Mouse (Mus musculus) midbrain, postnatal 0 days (tissue): Measurements from ENCODE around the gene Irak3. TPM values are rescaled to one million over a fixed set of nuclear protein-coding genes. Genes with fewer than 3 reads are reported as not detected.
A peak's percentile ranks its signal among the peaks of the same experiment; 100 is the strongest.

ENCODE experiments used
- ATAC-seq: fragments of 200-750 bp; cut with Nextera tagmentation; 2 replicates; pipeline ENCODE4 v1.8.0; 2017; ENCODE audit warnings: moderate number of reproducible peaks, mild to moderate bottlenecking, moderate TSS enrichment, moderate library complexity; ENCODE audit not compliant: low FRiP score
- DNase-seq: peaks from one replicate; pipeline ENCODE4 v3.0.0-alpha.2; 2015; ENCODE audit warnings: low spot score
- H3K27ac ChIP-seq: fragments of 300-500 bp; sonication (generic); 2 replicates; pipeline ENCODE4 v1.5.1; 2014; ENCODE audit warnings: low read depth, mild to moderate bottlenecking, low read length, mixed read lengths
- H3K27me3 ChIP-seq: fragments of 300-500 bp; sonication (generic); 2 replicates; pipeline ENCODE4 v1.6.1; 2014; ENCODE audit warnings: low read length, control low read depth, mixed read lengths; ENCODE audit not compliant: insufficient read depth
- H3K36me3 ChIP-seq: fragments of 300-500 bp; sonication (generic); 2 replicates; pipeline ENCODE4 v1.6.1; 2014; ENCODE audit warnings: low read length, control low read depth, mixed read lengths; ENCODE audit not compliant: insufficient read depth
- H3K4me1 ChIP-seq: fragments of 300-500 bp; sonication (generic); 2 replicates; pipeline ENCODE4 v1.6.1; 2014; ENCODE audit warnings: mild to moderate bottlenecking, control low read depth, antibody characterized with exemption, low read length, mixed read lengths; ENCODE audit not compliant: insufficient read depth
- H3K4me2 ChIP-seq: fragments of 300-500 bp; sonication (generic); 2 replicates; pipeline ENCODE4 v1.6.1; 2014; ENCODE audit warnings: low read depth, mild to moderate bottlenecking, low read length, mixed read lengths; ENCODE audit not compliant: poor library complexity, severe bottlenecking
- H3K4me3 ChIP-seq: fragments of 300-500 bp; sonication (generic); 2 replicates; pipeline ENCODE4 v1.5.1; 2014; ENCODE audit warnings: low read depth, mild to moderate bottlenecking, low read length, moderate library complexity
- H3K9ac ChIP-seq: fragments of 300-500 bp; sonication (generic); replicated peaks from 2 replicates; pipeline ENCODE4 v1.6.1; 2014; ENCODE audit warnings: mild to moderate bottlenecking, low read length, moderate library complexity, mixed read lengths; ENCODE audit not compliant: poor library complexity, severe bottlenecking
- H3K9me3 ChIP-seq: fragments of 300-500 bp; sonication (generic); 2 replicates; pipeline ENCODE4 v1.6.1; 2016; ENCODE audit warnings: low read length, control low read depth
- CTCF ChIP-seq: IDR thresholded peaks from 2 replicates; pipeline ENCODE4 v1.5.1; 2016; ENCODE audit warnings: antibody characterized with exemption, mild to moderate bottlenecking
- WGBS: fragments of 180-500 bp; shearing (Covaris S2); extraction: QIAGEN DNeasy Blood & Tissue Kit; methylation state at CpG from one replicate; pipeline ENCODE4 v1.1.7; 2014; 5-methylcytosine and 5-hydroxymethylcytosine counted together
- polyA plus RNA-seq: library from polyadenylated mRNA; unstranded; fragments of >200 nt; fragmentation: Nextera tagmentation; extraction: Ambion mirVana; gene quantifications from 2 replicates; pipeline ENCODE4 v1.2.1, GENCODE M21; 2015
- total RNA-seq: library from RNA; depleted of rRNA; stranded (reverse); fragments of >200 nt; gene quantifications from 2 replicates; pipeline ENCODE4 v1.2.3, GENCODE M21; 2014

The Irak3 gene
- total and polyA plus RNA-seq, 2 experiments from 2014 or later = 0.19 to 0.60 TPM

DNA sequence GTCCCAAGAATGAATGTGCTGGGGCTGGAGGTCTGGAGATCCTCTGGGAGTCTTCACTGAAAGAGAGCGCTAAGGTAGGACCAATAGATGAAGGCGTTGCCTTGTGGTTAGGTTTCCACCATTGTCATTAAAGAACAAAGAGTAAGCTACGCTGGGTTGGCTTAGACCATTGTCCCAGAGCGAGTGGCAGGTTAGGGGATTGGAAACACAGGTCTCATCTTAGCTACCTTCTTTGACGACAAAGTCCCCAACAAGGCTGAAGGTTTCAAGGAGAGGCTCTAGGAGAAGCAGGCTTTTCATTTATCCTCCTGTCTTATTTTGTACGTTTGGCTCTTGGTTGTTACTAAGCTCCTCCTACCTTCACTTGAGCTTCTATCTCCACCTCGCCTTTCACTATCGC, 36.3 kb upstream of the Irak3 start:
- no peak for ATAC-seq
- Histone ChIP-seq H3K4me3 (no peak overlapping the region), H3K9ac (no peak overlapping the region), H3K27ac (no peak overlapping the region), H3K36me3 (no peaks in the 10 kb centered on the region), H3K27me3 (no peaks in the 10 kb centered on the region), H3K9me3 (no peaks in the 10 kb centered on the region), H3K4me1 (no peaks in the 10 kb centered on the region), H3K4me2 (no peak overlapping the region)
- no peak for TF ChIP-seq CTCF
- no peak for DNase-seq
- 88% methylated on average over 8 of the region's 8 CpGs for WGBS

DNA sequence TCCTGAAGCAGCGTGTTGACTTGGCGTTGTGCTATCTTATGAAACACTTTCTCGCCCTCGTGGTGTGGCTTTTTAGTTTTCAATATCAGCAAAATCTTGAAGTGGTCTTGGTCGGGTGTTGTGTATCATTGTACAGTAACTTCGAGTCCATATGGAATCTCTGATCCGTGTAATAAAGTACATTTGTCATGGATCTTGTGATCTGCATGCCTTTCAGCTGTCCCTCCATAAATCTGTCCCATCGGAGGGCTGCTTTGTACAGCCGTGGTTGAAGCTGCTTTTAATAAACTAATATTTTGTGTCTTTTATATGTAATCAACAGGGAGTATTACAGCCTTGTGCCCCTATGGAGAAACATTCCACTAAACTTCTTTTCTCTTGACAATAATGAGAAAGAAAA, 34.9 kb upstream of the Irak3 start:
- Histone ChIP-seq H3K9me3 (no peaks in the 10 kb centered on the region), H3K4me2 (no peak overlapping the region), H3K36me3 (no peaks in the 10 kb centered on the region), H3K9ac (no peak overlapping the region), H3K27ac (no peak overlapping the region), H3K4me1 (no peaks in the 10 kb centered on the region), H3K27me3 (no peaks in the 10 kb centered on the region), H3K4me3 (no peak overlapping the region)
- no peak for DNase-seq
- TF ChIP-seq CTCF = no peak
- ATAC-seq = no peak
- 81% methylated on average over 9 of the region's 9 CpGs for WGBS

DNA sequence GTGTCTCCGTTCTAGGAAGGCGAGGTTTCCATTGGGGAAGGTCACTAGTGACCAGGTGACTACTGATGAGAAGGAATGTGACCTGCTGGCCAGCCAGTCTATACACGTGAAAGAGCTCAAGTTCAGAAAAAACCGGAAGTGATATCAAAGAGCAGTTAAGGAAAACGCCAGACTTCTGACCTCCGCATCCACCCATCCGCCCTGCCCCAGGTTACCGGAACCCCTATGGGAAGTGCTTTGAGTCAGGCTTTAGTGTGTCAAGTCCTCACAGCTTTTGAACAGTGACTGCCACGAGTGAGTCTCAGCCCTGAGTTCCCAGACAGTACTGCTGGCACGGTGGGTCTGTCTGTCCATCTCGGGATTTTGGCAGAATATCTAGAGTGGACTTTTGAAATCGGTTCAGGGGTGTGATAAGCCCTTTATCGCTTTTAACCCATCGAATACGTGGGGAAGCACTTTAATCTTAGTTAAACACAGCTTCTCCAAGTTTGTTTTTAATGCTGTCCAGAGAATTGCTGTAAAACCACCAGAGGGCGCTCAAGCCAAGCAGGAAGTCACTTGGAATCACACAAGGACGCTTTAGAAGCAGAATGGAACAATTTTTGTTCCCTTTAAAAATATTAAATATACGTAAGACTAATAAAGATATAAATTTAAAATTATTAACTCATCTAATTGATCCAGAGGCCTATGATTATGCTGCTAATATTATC, 31.9 kb upstream of the Irak3 start:
- TF ChIP-seq CTCF = peak; percentile 93
- 33% methylated on average over 18 of the region's 18 CpGs for WGBS
- H3K4me3 ChIP-seq = no peak overlapping the region
- no peaks in the 10 kb centered on the region for H3K9me3 ChIP-seq
- no peaks in the 10 kb centered on the region for H3K27me3 ChIP-seq
- H3K27ac ChIP-seq = no peak overlapping the region
- DNase-seq = peak; percentile 78
- no peak overlapping the region for H3K9ac ChIP-seq
- H3K4me2 ChIP-seq = peak overlapping the region; percentile 6; the same call in 1 of the 2 replicates
- no peak for ATAC-seq
- H3K36me3 ChIP-seq = peaks cover 10% of the 10 kb centered on the region; the same call in 1 of the 2 replicates
- no peaks in the 10 kb centered on the region for H3K4me1 ChIP-seq

DNA sequence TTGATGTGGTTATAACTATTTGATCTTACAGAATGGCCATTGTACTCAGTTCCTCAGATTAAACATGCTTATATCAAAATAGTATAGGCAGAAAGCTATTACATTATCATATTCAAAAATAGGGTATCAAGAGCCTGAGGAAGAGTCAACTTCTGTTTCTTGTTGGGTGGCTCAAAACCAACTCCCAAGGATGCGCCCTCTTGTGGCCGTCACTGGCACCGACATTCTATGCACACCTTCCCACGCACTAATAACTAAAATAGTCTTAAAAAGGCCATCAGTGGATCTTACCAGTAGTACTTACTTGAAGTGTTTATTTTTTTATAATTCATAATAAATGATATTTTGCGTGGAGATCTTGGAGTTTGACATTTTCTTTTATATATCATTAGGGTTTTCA, 29.8 kb upstream of the Irak3 start:
- ATAC-seq (no peak), DNase-seq (peak; percentile 72)
- 30% methylated on average over 5 of the region's 5 CpGs for WGBS
- H3K4me3 ChIP-seq = no peak overlapping the region
- TF ChIP-seq CTCF = peak; percentile 87
- H3K36me3 ChIP-seq = peaks cover 10% of the 10 kb centered on the region; the same call in 1 of the 2 replicates
- no peaks in the 10 kb centered on the region for H3K27me3 ChIP-seq
- no peak overlapping the region for H3K27ac ChIP-seq
- H3K9ac ChIP-seq = no peak overlapping the region
- no peak overlapping the region for H3K4me2 ChIP-seq
- no peaks in the 10 kb centered on the region for H3K9me3 ChIP-seq
- no peaks in the 10 kb centered on the region for H3K4me1 ChIP-seq

DNA sequence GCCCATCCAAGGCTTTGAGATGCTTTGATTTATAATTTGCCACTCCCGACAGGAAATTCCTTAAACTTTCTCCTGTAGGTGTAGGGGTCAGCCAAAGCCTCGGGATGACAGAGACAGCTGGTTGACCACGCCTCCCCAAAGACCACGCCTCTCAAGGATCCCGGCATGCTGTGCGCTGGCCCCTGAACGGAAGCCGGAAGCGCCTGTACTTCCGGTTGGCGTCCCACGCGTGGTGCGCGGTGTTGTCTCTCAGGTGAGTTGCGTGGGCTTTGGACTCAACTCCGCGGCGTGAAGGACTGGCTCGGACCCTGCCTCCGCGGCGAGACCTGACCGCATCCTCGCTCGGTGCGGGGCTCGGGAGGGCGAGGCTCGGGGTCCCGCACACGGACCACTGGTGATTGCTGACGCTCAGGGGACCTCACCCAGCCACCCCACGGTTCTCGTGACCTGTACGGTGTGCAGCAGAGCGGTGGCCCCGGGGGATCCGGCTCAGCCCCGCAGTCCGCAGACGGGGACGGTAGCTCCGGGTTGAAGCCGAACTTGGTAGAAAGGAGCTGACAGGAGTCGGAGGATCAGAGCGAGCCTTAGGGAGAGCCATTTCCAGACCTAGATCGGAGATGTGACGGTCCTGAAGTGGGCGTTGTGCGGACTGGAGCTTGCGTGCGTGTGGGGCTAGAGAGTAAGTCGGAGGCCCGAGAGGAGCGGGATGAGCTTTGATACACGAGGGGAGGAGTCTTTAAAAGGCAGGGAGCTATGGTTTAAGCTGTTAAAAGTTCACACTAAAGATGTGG, 25.1 kb upstream of the Irak3 start, which contains the start of gene Llph:
Gene Llph, plus strand, starts transcription at position 200 of the 791 bp plus-strand sequence.
- Histone ChIP-seq H3K36me3 (peaks cover 10% of the 10 kb centered on the region; the same call in 1 of the 2 replicates), H3K4me2 (peak within 1 kb of the TSS; percentile 93), H3K9me3 (no peaks in the 10 kb centered on the region), H3K27ac (no peak within 1 kb of the TSS; the same call in 1 of the 2 replicates), H3K4me3 (peak within 1 kb of the TSS; percentile 93), H3K9ac (peak within 1 kb of the TSS; percentile 70), H3K4me1 (no peaks in the 10 kb centered on the region), H3K27me3 (no peaks in the 10 kb centered on the region)
- ATAC-seq = peak; percentile 95
- under 1% methylated on average over 57 of the region's 57 CpGs for WGBS
- peak; percentile 91 for DNase-seq
- no peak for TF ChIP-seq CTCF

DNA sequence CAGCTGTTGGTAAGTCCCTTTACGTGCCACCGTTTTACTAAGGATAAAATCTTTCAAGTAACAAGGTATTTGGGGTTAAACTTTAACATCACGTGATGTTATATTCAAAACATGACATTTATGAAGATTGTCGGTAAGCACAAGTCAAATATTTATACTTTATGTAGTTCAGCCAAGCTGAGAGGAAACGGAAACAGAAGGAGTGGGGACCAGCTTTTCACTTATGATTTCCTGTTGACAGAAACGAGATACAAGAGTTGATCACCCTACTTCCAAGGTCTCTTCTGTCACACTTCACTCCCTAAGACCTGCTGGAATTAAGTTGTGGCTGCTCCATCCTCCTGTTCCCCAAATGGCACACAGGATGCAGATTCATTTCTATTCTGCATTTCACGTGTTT, 18.8 kb upstream of the Irak3 start:
- 90% methylated on average over 7 of the region's 7 CpGs for WGBS

More for the DNA sequence above, 18.8 kb upstream of the Irak3 start:
- Histone ChIP-seq H3K27ac (no peak overlapping the region), H3K4me2 (no peak overlapping the region), H3K36me3 (peaks cover 6% of the 10 kb centered on the region; the same call in 1 of the 2 replicates), H3K9ac (no peak overlapping the region), H3K4me1 (no peaks in the 10 kb centered on the region), H3K27me3 (no peaks in the 10 kb centered on the region), H3K4me3 (no peak overlapping the region), H3K9me3 (no peaks in the 10 kb centered on the region)
- no peak for DNase-seq
- no peak for ATAC-seq
- TF ChIP-seq CTCF = no peak
